Mouse (Mus musculus) CH12.LX (cell line): Measurements from ENCODE around the gene Ccdc88a.

Source experiments
- BHLHE40 ChIP-seq: IDR thresholded peaks from 2 replicates; pipeline ENCODE4 v1.6.1; 2011; ENCODE audit warnings: mild to moderate bottlenecking, low read depth, low read length, improper control_type of control experiment
- CHD1 ChIP-seq: IDR thresholded peaks from 2 replicates; pipeline ENCODE4 v1.6.1; 2012; ENCODE audit warnings: low read depth, low read length, improper control_type of control experiment, inconsistent platforms
- CTCF ChIP-seq, 2 experiments: IDR thresholded peaks in 1 of 2; conservative IDR thresholded peaks in 1 of 2; 2 replicates each; pipeline ENCODE4 v1.5.1; 2011 to 2012; ENCODE audit warnings: low read depth in 2 of 2, low read length in 2 of 2, improper control_type of control experiment in 1 of 2, inconsistent platforms in 1 of 2, mild to moderate bottlenecking in 1 of 2, moderate library complexity in 1 of 2
- ELF1 ChIP-seq: IDR thresholded peaks from 2 replicates; pipeline ENCODE4 v1.6.1; 2014; ENCODE audit warnings: low read depth, mild to moderate bottlenecking, inconsistent platforms, low read length, improper control_type of control experiment
- ETS1 ChIP-seq: conservative IDR thresholded peaks from 2 replicates; pipeline ENCODE4 v1.6.1; 2012; ENCODE audit warnings: low read depth, mild to moderate bottlenecking, inconsistent platforms, low read length, improper control_type of control experiment, moderate library complexity
- KAT2A ChIP-seq: IDR thresholded peaks from 2 replicates; pipeline ENCODE4 v1.6.1; 2012; ENCODE audit warnings: low read length, improper control_type of control experiment, inconsistent platforms; ENCODE audit not compliant: insufficient replicate concordance
- MAFK ChIP-seq: IDR thresholded peaks from 2 replicates; pipeline ENCODE4 v1.6.1; 2011; ENCODE audit warnings: low read length, improper control_type of control experiment; ENCODE audit not compliant: insufficient replicate concordance
- POLR2A ChIP-seq: IDR thresholded peaks from 2 replicates; pipeline ENCODE4 v1.6.1; 2011; ENCODE audit warnings: low read depth, mild to moderate bottlenecking, improper control_type of control experiment, low read length
- RCOR1 ChIP-seq: conservative IDR thresholded peaks from 2 replicates; pipeline ENCODE4 v1.6.1; 2012; ENCODE audit warnings: low read depth, mild to moderate bottlenecking, inconsistent platforms, low read length, improper control_type of control experiment
- TBP ChIP-seq: conservative IDR thresholded peaks from 2 replicates; pipeline ENCODE4 v1.6.1; 2011; ENCODE audit warnings: low read depth, low read length, improper control_type of control experiment
- TCF12 ChIP-seq: IDR thresholded peaks from 2 replicates; pipeline ENCODE4 v1.6.1; 2014; ENCODE audit warnings: low read depth, mild to moderate bottlenecking, inconsistent platforms, low read length, improper control_type of control experiment
- USF2 ChIP-seq: conservative IDR thresholded peaks from 2 replicates; pipeline ENCODE4 v1.6.1; 2011; ENCODE audit warnings: low read depth, low read length, improper control_type of control experiment
- ZMIZ1 ChIP-seq: IDR thresholded peaks from 2 replicates; pipeline ENCODE4 v1.6.1; 2012; ENCODE audit warnings: low read depth, mild to moderate bottlenecking, inconsistent platforms, low read length, improper control_type of control experiment
- ZNF384 ChIP-seq: IDR thresholded peaks from 2 replicates; pipeline ENCODE4 v1.6.1; 2012; ENCODE audit warnings: low read depth, low read length, improper control_type of control experiment, inconsistent platforms

DNA sequence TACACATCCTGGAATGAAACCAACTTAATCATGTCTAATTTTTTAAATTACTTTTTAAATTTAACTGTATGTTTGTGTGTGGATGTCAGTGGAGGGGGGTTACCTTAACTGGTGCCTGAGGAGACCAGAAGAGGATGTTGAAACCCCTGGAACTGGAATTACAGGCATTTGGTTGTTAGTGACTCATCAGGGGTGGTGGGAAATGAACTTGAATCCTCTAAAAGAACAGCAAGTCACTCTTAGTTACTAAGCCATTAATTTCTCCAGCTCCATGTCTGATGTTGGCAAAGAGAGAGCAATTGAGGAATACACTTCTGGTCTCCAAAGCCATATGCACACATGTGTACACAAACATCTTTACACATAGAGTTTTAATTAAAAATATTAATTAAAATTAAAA, 101.2 kb downstream of the Ccdc88a start:
- TF ChIP-seq BHLHE40 = no peak
- TF ChIP-seq MAFK = no peak
- no peak for TF ChIP-seq ZNF384
- no peak for TF ChIP-seq CTCF (conservative IDR thresholded peaks at IDR 0.05 in 1 of 2, IDR thresholded peaks at IDR 0.05 in 1 of 2; ENCODE audit: low read depth in 2 of 2, low read length in 2 of 2)
- no peak for TF ChIP-seq RCOR1
- TF ChIP-seq TBP = no peak
- no peak for TF ChIP-seq ETS1
- TF ChIP-seq ELF1 = no peak
- TF ChIP-seq TCF12 = no peak
- TF ChIP-seq KAT2A = no peak
- TF ChIP-seq POLR2A = no peak
- TF ChIP-seq ZMIZ1 = no peak
- TF ChIP-seq USF2 = no peak
- TF ChIP-seq CHD1 = no peak
